Mouse (Mus musculus) spleen, adult 2 months (tissue): ENCODE measurements around the gene Rufy4.

ENCODE experiments used
- CTCF ChIP-seq: fragments of 200-500 bp; IDR thresholded peaks from 2 replicates; pipeline ENCODE4 v1.5.1; 2011; ENCODE audit warnings: mild to moderate bottlenecking, inconsistent platforms; ENCODE audit not compliant: insufficient read depth, insufficient read length, insufficient replicate concordance; ENCODE audit errors: extremely low read depth
- POLR2A ChIP-seq: fragments of 200-500 bp; IDR thresholded peaks from 2 replicates; pipeline ENCODE4 v1.6.1; 2011; ENCODE audit warnings: low read depth, low read length, inconsistent platforms

- TF ChIP-seq CTCF = no peak
- no peak for TF ChIP-seq POLR2A
These were observed 31.1 kb downstream of the Rufy4 start for GRCm38 (mm10) chr1:74156381-74156910.
